Mouse (Mus musculus) limb, embryonic 10.5 days (tissue): ENCODE measurements at regions not wholly inside any gene's neighbourhood (a gene's known extent, or its start where the extent isn't known, plus 50 kb on each side); places are given as distances from the start of the nearest gene placed in this dataset.

Experiments used
- DNase-seq: peaks from one replicate; pipeline ENCODE4 v3.0.0-alpha.2; 2017; ENCODE audit warnings: low spot score
- H3K27ac ChIP-seq: fragments of 300-500 bp; sonication (generic); 2 replicates; pipeline ENCODE4 v1.5.1; 2016; ENCODE audit warnings: mild to moderate bottlenecking
- H3K27me3 ChIP-seq: fragments of 300-500 bp; sonication (generic); 2 replicates; pipeline ENCODE4 v1.6.1; 2016; ENCODE audit warnings: low read depth, mild to moderate bottlenecking; ENCODE audit not compliant: poor library complexity, severe bottlenecking
- H3K36me3 ChIP-seq: fragments of 300-500 bp; sonication (generic); 2 replicates; pipeline ENCODE4 v1.6.1; 2016; ENCODE audit warnings: mild to moderate bottlenecking, moderate library complexity
- H3K4me1 ChIP-seq: fragments of 300-500 bp; sonication (generic); 2 replicates; pipeline ENCODE4 v1.6.1; 2016
- H3K4me3 ChIP-seq: fragments of 300-500 bp; sonication (generic); 2 replicates; pipeline ENCODE4 v1.5.1; 2016; ENCODE audit warnings: mild to moderate bottlenecking, moderate library complexity
- H3K9me3 ChIP-seq: fragments of 300-500 bp; sonication (generic); replicated peaks from 2 replicates; pipeline ENCODE4 v1.6.1; 2016; ENCODE audit warnings: mild to moderate bottlenecking
- WGBS: fragments of 180-500 bp; shearing (Covaris S2); methylation state at CpG from one replicate; pipeline ENCODE4 v1.1.7; 2016; 5-methylcytosine and 5-hydroxymethylcytosine counted together

- WGBS, result 58% methylated on average over 5 of the region's 5 CpGs
- Histone ChIP-seq H3K4me3 (no peak overlapping the region), H3K9me3 (no peaks in the 10 kb centered on the region), H3K4me1 (peaks cover 11% of the 10 kb centered on the region), H3K27me3 (no peaks in the 10 kb centered on the region), H3K36me3 (no peaks in the 10 kb centered on the region), H3K27ac (no peak overlapping the region)
- no peak for DNase-seq
These were observed 321.5 kb upstream of the Pik3r1 start for GRCm38 (mm10) chr13:102089551-102089950.

DNA sequence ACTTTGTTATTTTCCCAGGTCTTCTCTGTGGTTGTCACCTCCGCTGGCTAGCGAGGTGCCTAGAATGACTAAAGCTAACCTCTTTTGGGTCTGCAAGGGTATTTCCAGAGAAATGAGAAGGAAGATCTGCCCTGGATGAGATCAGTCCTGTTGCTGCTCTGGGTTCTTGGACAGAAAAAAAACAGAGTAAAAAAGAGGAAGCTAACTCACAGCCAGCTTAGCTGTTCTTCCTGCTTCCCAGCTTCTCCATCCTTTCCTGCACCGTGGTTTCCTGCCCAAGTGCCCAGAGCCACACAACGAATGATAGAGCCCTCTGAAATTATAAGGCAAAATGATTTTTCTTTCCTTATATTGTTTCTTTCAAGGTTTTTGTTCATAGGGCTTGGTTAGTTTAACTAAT is 326.2 kb upstream of the Pik3r1 start:
- H3K9me3 ChIP-seq, result no peaks in the 10 kb centered on the region
- H3K27me3 ChIP-seq, result no peaks in the 10 kb centered on the region
- H3K4me3 ChIP-seq, result no peak overlapping the region
- WGBS, result 91% methylated on average over 4 of the region's 4 CpGs
- no peak for DNase-seq
- H3K36me3 ChIP-seq, result no peaks in the 10 kb centered on the region
- H3K27ac ChIP-seq, result no peak overlapping the region
- peaks cover 5% of the 10 kb centered on the region for H3K4me1 ChIP-seq

DNA sequence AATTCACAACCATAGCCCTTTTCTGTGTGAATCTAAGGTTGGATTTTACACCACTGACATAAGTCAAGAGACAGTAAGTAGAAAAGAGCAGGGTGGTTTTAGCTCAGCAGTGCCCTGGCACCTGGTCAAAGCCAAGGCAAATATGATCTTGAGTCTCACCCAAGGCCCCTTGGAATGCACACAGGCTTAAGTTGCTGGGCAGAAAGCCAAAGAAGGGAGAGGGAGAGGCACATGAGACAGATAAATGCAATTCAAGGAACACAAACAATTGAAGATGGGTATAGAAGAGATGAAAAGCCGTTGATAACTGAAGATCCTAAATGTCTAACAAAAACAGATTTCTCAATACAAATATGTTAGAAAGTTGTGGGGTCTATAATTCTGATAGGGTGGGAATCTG is 335.1 kb upstream of the Pik3r1 start:
- Histone ChIP-seq H3K27ac (no peak overlapping the region), H3K4me1 (no peaks in the 10 kb centered on the region), H3K4me3 (no peak overlapping the region), H3K36me3 (no peaks in the 10 kb centered on the region), H3K9me3 (no peaks in the 10 kb centered on the region), H3K27me3 (no peaks in the 10 kb centered on the region)
- 95% methylated on average over 1 of the region's 1 CpGs for WGBS
- DNase-seq, result no peak

DNA sequence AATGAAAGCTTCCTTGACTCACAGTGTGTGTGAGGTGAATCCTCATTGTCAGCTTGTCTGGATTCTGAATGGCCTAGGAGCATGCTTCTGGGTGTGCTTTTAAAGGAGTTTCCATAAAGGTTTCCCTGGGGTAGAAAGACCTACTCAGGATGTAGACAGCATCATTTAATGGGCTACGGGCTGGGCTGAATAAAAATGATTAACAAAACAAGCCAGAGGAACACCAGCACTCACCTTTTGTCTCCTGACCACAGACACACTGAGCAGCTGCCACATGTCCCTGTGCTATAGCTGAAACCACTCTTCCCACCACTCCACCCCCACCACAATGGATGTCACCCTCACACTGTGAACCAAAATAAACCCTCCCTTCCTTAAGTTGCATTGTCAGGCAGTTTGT is 338.2 kb upstream of the Pik3r1 start:
- Histone ChIP-seq H3K27me3 (no peaks in the 10 kb centered on the region), H3K9me3 (no peaks in the 10 kb centered on the region), H3K4me1 (no peaks in the 10 kb centered on the region), H3K36me3 (no peaks in the 10 kb centered on the region), H3K4me3 (no peak overlapping the region), H3K27ac (no peak overlapping the region)
- DNase-seq, result no peak
- 85% methylated on average over 1 of the region's 1 CpGs for WGBS

DNA sequence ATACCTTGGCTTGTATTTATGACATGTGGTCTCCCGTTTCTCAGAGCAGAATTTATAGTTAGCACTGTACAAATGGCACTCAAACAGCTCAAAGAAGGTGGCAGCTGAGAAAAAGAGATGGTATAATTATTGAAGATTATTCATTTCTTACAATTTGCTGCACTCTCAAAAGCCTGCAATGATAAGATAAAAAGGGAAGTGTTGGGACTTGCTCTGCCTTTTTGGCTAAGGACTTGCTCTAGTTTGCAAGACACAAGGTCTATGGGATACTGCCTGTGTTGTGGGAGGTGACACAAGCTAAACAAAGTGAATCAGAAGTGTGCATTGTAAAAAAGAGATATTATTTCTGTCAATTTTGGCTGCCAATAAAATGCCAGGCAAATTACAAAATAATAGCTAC is 340.2 kb upstream of the Pik3r1 start:
- H3K27ac ChIP-seq, result no peak overlapping the region
- WGBS, result 89% methylated on average over 1 of the region's 1 CpGs

DNA sequence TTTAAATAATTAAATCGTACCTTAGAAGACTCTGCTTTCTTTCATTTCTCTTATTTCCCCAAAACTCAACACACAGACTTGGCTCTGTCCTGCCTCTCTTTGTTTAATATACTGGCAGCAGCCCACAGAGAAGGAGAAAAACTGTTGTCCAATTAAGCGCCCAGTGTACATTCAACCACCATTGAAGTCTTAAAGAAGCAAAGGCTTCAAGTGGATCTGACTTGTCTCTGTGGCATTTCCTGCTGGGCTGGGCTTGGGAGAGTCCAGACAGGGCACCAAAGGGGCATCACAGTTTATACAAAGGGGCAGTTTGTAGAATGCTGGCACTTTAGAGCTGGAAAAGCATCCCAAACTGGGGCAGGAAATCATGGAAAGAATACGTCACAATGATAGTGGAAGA is 340.9 kb upstream of the Pik3r1 start:
- no peak overlapping the region for H3K27ac ChIP-seq
- H3K36me3 ChIP-seq, result no peaks in the 10 kb centered on the region
- H3K4me3 ChIP-seq, result no peak overlapping the region
- no peaks in the 10 kb centered on the region for H3K9me3 ChIP-seq
- no peaks in the 10 kb centered on the region for H3K4me1 ChIP-seq
- H3K27me3 ChIP-seq, result no peaks in the 10 kb centered on the region
- WGBS, result 92% methylated on average over 3 of the region's 3 CpGs
- no peak for DNase-seq

More for the DNA sequence above, 340.2 kb upstream of the Pik3r1 start:
- Histone ChIP-seq H3K36me3 (no peaks in the 10 kb centered on the region), H3K4me3 (no peak overlapping the region), H3K27me3 (no peaks in the 10 kb centered on the region), H3K4me1 (no peaks in the 10 kb centered on the region), H3K9me3 (no peaks in the 10 kb centered on the region)
- no peak for DNase-seq

DNA sequence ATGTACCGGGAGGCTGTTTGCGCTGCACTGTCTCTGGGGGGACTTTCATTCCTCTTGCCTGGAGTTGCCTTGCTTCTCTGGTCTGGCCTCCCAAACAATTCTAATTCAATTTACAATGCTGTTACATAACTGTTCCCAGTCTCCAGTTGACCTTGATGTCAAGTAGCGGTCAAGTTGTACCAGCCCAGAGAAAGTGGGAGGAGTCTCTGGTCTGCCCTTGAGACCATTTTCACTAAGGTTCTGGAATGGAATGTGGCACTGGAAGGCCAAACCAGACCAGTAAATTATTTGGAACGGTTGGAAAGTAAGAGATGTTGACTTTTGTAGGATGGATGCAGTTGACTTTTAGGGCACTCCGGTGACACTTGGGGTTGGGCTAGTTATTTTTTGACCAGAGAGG is 345.9 kb upstream of the Pik3r1 start:
- Histone ChIP-seq H3K4me1 (no peaks in the 10 kb centered on the region), H3K27ac (no peak overlapping the region), H3K36me3 (no peaks in the 10 kb centered on the region), H3K9me3 (no peaks in the 10 kb centered on the region), H3K4me3 (no peak overlapping the region), H3K27me3 (no peaks in the 10 kb centered on the region)
- DNase-seq, result no peak
- 92% methylated on average over 5 of the region's 5 CpGs for WGBS

DNA sequence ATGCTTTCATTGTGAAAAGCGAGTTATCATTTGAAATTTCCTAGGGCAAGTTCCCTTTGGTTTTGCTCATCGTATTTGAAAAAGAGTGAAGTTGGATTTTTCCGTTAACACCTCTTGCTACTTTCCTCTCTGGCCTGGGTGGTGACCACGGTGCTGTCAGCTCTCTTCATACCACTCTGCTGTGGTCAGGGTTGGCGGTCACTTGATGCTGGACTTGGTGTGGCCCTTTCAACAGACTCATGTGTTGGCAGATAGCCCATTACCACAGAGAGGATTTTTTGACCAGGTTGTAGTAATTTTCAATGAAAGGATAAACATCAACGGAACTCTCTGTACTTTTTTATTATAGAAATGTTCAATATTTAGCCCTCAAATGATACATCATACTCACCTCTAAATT is 354.3 kb upstream of the Pik3r1 start:
- H3K27ac ChIP-seq, result no peak overlapping the region
- WGBS, result 93% methylated on average over 6 of the region's 6 CpGs
- no peaks in the 10 kb centered on the region for H3K9me3 ChIP-seq
- no peak overlapping the region for H3K4me3 ChIP-seq
- H3K4me1 ChIP-seq, result no peaks in the 10 kb centered on the region; the same call in 1 of the 2 replicates
- no peaks in the 10 kb centered on the region for H3K36me3 ChIP-seq
- no peaks in the 10 kb centered on the region for H3K27me3 ChIP-seq
- no peak for DNase-seq

- H3K27ac ChIP-seq, result no peak overlapping the region
- no peaks in the 10 kb centered on the region for H3K36me3 ChIP-seq
- no peak overlapping the region for H3K4me3 ChIP-seq
- 86% methylated on average over 4 of the region's 4 CpGs for WGBS
- H3K4me1 ChIP-seq, result no peaks in the 10 kb centered on the region
- no peaks in the 10 kb centered on the region; the same call in 1 of the 2 replicates for H3K27me3 ChIP-seq
- no peaks in the 10 kb centered on the region for H3K9me3 ChIP-seq
- no peak for DNase-seq
These were observed 360.0 kb upstream of the Pik3r1 start for GRCm38 (mm10) chr13:102127933-102128430.

- no peaks in the 10 kb centered on the region for H3K4me1 ChIP-seq
- DNase-seq, result no peak
- no peak overlapping the region for H3K4me3 ChIP-seq
- no peaks in the 10 kb centered on the region; the same call in 1 of the 2 replicates for H3K27me3 ChIP-seq
- no peaks in the 10 kb centered on the region for H3K9me3 ChIP-seq
- H3K36me3 ChIP-seq, result no peaks in the 10 kb centered on the region
- H3K27ac ChIP-seq, result no peak overlapping the region
- WGBS, result 82% methylated on average over 2 of the region's 2 CpGs
These were observed 363.4 kb upstream of the Pik3r1 start for GRCm38 (mm10) chr13:102131459-102131858.

GRCm38 (mm10) chr13:102132154-102132553 is 364.1 kb upstream of the Pik3r1 start:
- Histone ChIP-seq H3K4me1 (no peaks in the 10 kb centered on the region), H3K9me3 (no peaks in the 10 kb centered on the region), H3K27ac (no peak overlapping the region), H3K36me3 (no peaks in the 10 kb centered on the region), H3K4me3 (no peak overlapping the region), H3K27me3 (no peaks in the 10 kb centered on the region; the same call in 1 of the 2 replicates)
- WGBS, result 50% methylated on average over 5 of the region's 5 CpGs
- no peak for DNase-seq

- WGBS, result 76% methylated on average over 2 of the region's 2 CpGs
- Histone ChIP-seq H3K36me3 (no peaks in the 10 kb centered on the region), H3K4me1 (no peaks in the 10 kb centered on the region), H3K27ac (no peak overlapping the region), H3K27me3 (no peaks in the 10 kb centered on the region; the same call in 1 of the 2 replicates), H3K4me3 (no peak overlapping the region), H3K9me3 (no peaks in the 10 kb centered on the region)
- no peak for DNase-seq
These were observed 364.7 kb upstream of the Pik3r1 start for GRCm38 (mm10) chr13:102132696-102133095.

- no peaks in the 10 kb centered on the region; the same call in 1 of the 2 replicates for H3K27me3 ChIP-seq
- H3K27ac ChIP-seq, result no peak overlapping the region
- H3K4me1 ChIP-seq, result no peaks in the 10 kb centered on the region
- no peak for DNase-seq
- H3K4me3 ChIP-seq, result no peak overlapping the region
- H3K9me3 ChIP-seq, result no peaks in the 10 kb centered on the region
- H3K36me3 ChIP-seq, result no peaks in the 10 kb centered on the region
These were observed 367.2 kb upstream of the Pik3r1 start for GRCm38 (mm10) chr13:102135210-102135609.

DNA sequence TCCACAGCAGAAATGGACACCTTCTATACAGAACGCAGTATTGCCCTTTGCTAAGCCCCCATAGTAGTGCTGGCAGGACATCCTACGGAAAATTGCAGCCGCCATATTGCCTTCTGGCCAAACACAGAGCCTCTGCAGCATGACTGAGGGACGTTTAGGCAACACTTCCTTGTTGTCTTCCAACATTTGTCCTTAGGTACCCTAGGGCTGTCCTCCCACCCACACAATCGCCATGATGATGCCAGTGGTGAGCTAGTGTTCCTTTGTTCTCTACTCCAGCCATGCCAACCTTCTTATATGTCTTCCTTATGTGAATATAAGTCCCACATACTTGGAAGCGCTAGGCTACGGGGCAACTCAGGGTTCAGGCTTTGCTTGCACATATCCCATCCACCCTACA is 375.0 kb upstream of the Pik3r1 start:
- Histone ChIP-seq H3K36me3 (no peaks in the 10 kb centered on the region), H3K27ac (no peak overlapping the region), H3K4me3 (no peak overlapping the region), H3K9me3 (no peaks in the 10 kb centered on the region), H3K27me3 (no peaks in the 10 kb centered on the region), H3K4me1 (no peaks in the 10 kb centered on the region)
- WGBS, result 91% methylated on average over 7 of the region's 7 CpGs
- no peak for DNase-seq
